Mouse (Mus musculus) lung, postnatal 0 days (tissue): ENCODE data around the gene D430019H16Rik.

Experiments
- CTCF ChIP-seq: IDR thresholded peaks from 2 replicates; pipeline ENCODE4 v1.5.1; 2016; ENCODE audit warnings: antibody characterized with exemption, mild to moderate bottlenecking
- EP300 ChIP-seq: IDR thresholded peaks from 2 replicates; pipeline ENCODE4 v1.6.1; 2016; ENCODE audit warnings: antibody characterized with exemption, mild to moderate bottlenecking, control low read depth

- TF ChIP-seq EP300 = no peak
- TF ChIP-seq CTCF = no peak
These were observed 45.2 kb downstream of the D430019H16Rik start for GRCm38 (mm10) chr12:105498842-105499241.
